Mouse (Mus musculus) kidney, adult 18-20 months (tissue): ENCODE data around the gene Kif4.

Source experiments
- DNase-seq: peaks from one replicate; pipeline ENCODE4 v3.0.0; 2021

Kif4 gene

GRCm38 (mm10) chrX:100625546-100625801 lies at the start of gene Kif4:
TSS of gene Kif4 (plus strand) at chrX:100625737.
- DNase-seq: no peak

DNA sequence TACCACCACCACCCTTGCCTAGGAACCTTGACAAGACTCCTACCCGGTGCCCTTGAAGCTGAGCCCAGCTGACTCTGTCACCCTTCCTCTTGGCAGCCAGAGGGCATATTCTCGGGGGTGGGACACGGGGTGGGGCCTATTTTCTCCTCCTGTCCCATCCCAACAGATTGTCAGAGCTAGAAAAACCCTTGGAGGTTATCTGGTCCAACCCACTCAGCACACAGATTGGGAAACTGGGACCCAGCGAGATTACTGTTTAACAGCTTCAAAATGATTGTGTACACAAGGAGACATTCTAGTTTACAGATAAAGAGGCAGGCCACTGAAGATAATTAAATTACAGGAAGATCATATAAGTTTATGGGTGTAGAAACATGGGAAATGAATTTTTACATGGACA lies 30.7 kb upstream of the Kif4 start, which contains the start of gene P2ry4:
Gene P2ry4 (minus strand): TSS at position 79 of the 400 bp plus-strand sequence.
- no peak for DNase-seq

GRCm38 (mm10) chrX:100597439-100597838 lies 28.1 kb upstream of the Kif4 start:
- peak; percentile 55 for DNase-seq

DNA sequence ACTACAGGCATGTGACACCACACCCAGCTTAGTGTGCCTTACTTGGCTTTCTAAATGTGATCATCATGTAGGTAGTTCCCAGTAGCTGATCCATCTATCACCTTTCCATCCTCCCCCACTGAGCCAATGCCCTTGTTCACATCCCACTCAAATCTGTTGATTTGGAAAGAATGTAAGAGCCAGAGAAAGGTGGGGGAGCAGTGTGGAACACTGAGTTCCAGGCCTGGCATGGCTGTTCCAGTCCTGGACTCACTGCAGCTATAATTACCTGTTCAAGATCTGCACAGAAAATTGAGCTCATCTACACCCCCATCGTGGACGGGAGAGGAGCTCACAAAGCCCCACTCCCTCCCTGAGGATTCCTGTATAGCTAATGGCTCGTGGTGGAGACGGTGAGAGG lies 25.8 kb upstream of the Kif4 start:
- DNase-seq: no peak

GRCm38 (mm10) chrX:100605314-100605713 lies 20.2 kb upstream of the Kif4 start, which contains the start of gene Arr3:
TSS of gene Arr3 (plus strand) at chrX:100605497.
- no peak for DNase-seq

- DNase-seq: no peak
Observed at GRCm38 (mm10) chrX:100618488-100618887, 7.0 kb upstream of the Kif4 start.

GRCm38 (mm10) chrX:100621366-100621765 lies 4.2 kb upstream of the Kif4 start:
- DNase-seq: no peak

DNA sequence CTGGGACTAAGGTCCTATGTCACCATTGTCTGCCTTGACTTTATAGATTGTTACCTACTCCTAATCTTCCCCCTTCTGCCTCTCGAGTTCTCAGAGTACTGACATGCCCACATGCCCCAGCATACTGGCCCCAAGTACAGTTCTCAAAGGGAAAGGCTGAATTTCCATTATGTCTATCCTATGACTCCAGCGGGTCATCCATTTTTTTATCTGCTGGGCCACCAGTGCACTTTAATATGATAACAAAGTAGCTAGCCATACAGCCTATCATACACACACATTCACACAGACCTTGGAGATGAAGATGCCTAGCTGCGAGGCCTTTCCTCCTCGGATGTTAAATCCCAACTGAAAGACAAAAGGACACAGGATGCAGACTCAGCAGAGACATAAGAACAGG lies 1.3 kb upstream of the Kif4 start:
- DNase-seq: no peak

GRCm38 (mm10) chrX:100625146-100625545 lies 391 bp upstream of the Kif4 start:
- DNase-seq: no peak

GRCm38 (mm10) chrX:100625802-100626793 lies 561 bp downstream of the Kif4 start, which contains the start of gene Pdzd11:
TSS of gene Pdzd11 (minus strand) at chrX:100626568.
- DNase-seq: peak; percentile 85

GRCm38 (mm10) chrX:100629076-100629475 lies 3.5 kb downstream of the Kif4 start:
- no peak for DNase-seq

GRCm38 (mm10) chrX:100638477-100638876 lies 12.9 kb downstream of the Kif4 start:
- DNase-seq: no peak

GRCm38 (mm10) chrX:100652848-100653247 lies 27.3 kb downstream of the Kif4 start:
- no peak for DNase-seq

- DNase-seq: no peak
Observed at GRCm38 (mm10) chrX:100664825-100665224, 39.3 kb downstream of the Kif4 start.

DNA sequence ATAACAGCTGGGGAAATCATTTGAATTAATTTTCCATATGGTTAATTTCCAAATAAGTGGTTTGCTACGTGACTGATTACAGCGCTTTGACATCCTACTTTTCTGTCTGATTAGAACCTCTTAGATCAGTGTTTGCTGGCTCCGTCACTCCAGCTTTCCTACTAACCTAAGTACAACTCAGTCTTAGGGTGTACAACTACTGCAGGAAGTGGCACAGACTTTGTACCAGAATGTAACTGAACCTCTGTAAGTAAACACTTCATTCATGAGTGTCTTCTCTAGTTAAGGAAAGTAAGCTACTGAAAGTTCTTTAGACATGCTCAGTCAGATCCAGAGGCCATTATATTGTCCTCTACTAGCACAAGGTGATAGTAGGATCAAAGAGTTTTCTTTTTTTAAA lies 52.7 kb downstream of the Kif4 start:
- no peak for DNase-seq

GRCm38 (mm10) chrX:100686527-100686926 lies 61.0 kb downstream of the Kif4 start:
- DNase-seq: no peak

DNA sequence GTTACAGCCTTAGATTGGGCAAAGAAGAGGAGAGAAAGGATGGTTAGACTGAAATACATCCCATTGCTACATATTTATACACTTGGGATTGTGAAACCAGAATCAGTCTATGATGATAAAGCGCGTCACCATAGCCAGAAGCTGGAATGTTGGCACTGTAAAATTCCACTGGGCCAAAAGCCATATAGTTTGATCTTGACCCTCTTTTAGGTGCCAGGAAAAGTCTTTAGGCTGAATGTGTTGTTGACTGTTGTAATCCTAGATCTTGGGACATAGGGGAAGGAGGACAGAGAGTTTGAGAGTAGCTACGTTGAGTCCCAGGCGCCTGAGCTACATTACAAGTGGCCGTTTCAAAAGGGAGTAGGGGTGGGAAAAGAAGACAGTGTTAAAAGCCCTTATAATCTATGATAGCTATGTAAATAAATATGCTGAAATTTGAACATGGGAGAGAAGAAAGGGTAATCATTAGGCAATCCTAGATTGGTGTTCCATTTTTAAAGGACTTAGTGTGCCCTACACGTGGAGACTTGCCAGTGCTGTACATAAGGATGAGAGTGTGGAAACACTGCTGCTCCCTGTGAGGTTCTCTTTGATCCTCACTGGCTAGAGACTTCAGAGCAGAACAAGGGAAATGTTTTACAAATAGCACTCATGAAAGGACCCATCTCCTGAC lies 62.0 kb downstream of the Kif4 start:
- no peak for DNase-seq

DNA sequence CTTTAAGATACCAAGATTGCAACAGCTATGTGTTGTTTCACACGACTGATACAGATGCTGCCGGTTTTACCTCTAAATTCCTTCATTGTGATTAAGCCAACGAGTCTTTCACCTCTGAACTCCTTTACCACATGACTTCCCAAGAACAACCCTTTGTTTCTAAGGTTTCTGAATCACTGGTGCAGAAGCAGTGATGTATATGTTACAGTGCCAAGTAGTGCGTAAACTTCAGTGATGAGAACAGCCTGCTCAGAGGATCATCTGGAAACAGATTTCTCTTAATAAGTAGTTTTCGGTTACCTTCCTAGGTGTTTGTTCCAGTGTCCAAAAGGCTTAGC lies 62.5 kb downstream of the Kif4 start:
- no peak for DNase-seq

DNA sequence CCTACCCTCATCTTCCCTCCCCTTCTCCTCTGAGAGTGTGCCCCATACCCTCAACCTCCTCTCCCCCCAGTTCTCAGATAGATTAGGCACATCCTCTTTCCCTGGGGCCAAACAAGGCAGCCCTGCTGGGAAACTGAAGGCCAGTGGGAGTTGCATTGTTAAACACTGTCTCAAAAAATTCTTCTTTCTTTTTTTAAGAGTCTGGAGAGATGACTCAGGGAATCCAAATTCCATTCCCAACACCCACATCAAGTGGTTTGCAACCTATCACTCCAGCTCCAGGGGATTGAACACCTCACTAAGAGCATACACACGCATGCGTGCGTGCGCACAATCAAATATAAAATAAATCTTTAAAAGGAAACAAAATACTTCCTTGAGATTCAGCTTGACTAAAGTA lies 71.2 kb downstream of the Kif4 start:
- DNase-seq: no peak

GRCm38 (mm10) chrX:100708032-100708431 lies 82.5 kb downstream of the Kif4 start:
- DNase-seq: peak; percentile 17

GRCm38 (mm10) chrX:100716173-100716572 lies 90.6 kb downstream of the Kif4 start:
- no peak for DNase-seq

- peak; percentile 54 for DNase-seq
Observed at GRCm38 (mm10) chrX:100728947-100729346, 103.4 kb downstream of the Kif4 start.

GRCm38 (mm10) chrX:100729665-100730188 lies 104.2 kb downstream of the Kif4 start, which contains the start of gene Gdpd2:
TSS of gene Gdpd2 (plus strand) at chrX:100729873.
- peak; percentile 38 for DNase-seq

DNA sequence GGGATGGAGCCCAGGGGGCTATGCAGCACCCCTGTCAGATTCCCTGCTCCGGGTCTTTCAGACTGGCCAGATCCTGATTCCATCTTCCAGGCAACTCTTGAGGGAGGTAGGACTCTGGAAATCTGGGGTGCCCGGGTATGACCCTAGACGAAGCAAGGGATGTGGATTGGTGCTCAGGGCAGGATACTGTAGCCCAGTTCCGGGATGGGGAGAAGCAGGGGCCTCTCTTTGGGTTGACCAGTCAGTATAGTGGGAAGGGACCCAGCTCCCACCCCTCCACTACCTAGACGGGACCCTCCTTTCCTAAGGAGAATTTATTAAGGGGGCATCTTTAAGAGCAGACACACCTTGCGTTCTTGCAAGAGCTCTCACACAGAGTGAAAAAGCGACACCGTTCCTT lies 104.7 kb downstream of the Kif4 start:
- DNase-seq: no peak
